Mouse (Mus musculus): ENCODE results near the gene Ctbs. TPM values are rescaled to one million over a fixed set of nuclear protein-coding genes. Genes with fewer than 3 reads are reported as not detected.
A peak's percentile ranks its signal among the peaks of the same experiment; 100 is the strongest.

Ctbs gene
- 14.8 and 15.9 TPM in 2 replicates for polyA plus RNA-seq (2015; fragmentation: Nextera tagmentation; extraction: Ambion mirVana)

DNA sequence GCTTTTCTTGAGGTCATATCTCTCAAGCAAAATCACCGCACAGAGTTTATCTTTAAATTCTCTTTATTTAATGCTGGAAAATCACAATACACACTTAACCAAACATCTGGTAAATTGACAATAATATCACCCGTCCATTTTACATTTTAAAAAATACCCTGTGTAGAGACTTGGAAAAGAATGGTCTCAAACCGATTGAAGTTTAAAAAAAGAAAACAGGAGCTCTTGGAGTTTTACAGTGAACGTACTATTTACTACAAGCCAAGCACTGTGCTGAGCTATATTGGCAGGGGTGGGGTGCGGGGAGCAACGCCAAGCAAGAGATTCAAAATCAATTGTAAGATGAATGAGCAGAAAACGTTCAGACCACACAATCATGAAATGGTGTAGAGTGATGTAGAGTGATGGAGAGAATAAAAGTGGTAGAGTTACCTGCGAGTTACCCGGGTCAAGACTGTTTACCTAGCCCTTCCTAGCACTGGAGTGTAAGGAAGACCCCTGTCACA lies at the start of gene Ctbs:
Gene Ctbs (plus strand): TSS at position 51 of the 506 bp plus-strand sequence.
- H3K27me3 ChIP-seq (replicated peaks; ENCODE audit: insufficient read depth, low read length), result no peaks in the 10 kb centered on the region
- H3K4me1 ChIP-seq (ENCODE audit: insufficient read depth, low read depth, low read length), result peaks cover 5% of the 10 kb centered on the region; the same call in 1 of the 2 replicates
- H3K27ac ChIP-seq (ENCODE audit: low read length), result peak within 1 kb of the TSS; percentile 93
- TF ChIP-seq CTCF (IDR thresholded peaks at IDR 0.05) (no peak), EP300 (IDR thresholded peaks at IDR 0.05) (no peak)
- no peak for DNase-seq (ENCODE audit: low spot score)
- peak within 1 kb of the TSS; percentile 73 for H3K4me2 ChIP-seq (replicated peaks; ENCODE audit: low read depth, low read length)
- no peaks in the 10 kb centered on the region for H3K36me3 ChIP-seq (ENCODE audit: insufficient read depth, low read length)
- H3K9me3 ChIP-seq (ENCODE audit: low read length), result no peaks in the 10 kb centered on the region
- 41% methylated on average over 9 of the region's 9 CpGs for WGBS
- peak within 1 kb of the TSS; percentile 68 for H3K4me3 ChIP-seq (ENCODE audit: low read depth, low read length)
- no peak for ATAC-seq
- H3K9ac ChIP-seq (replicated peaks; ENCODE audit: low read depth), result peak within 1 kb of the TSS; percentile 74

DNA sequence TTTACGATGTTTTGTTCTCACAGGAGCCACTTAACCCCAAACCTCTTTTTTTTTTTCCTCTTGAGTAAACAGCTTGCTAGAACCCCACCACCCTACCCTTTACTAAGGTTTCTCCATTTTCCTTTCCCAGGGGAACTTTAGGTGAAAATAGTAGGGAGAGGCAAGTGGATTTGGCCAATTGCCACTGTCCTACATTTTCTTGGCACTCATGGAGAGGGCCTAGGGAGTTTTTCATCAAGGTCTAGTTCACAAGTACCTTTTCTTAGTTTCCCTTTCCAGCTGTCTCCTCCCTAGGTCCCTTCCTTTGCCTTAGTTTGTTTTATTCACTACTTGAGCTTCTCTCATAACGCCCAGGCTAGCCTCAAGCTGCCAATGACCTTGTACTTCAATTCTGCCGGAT lies 45.8 kb upstream of the Ctbs start:
- H3K27ac ChIP-seq (ENCODE audit: low read length), result peak overlapping the region; percentile 78
- H3K9ac ChIP-seq (replicated peaks; ENCODE audit: low read depth), result peak overlapping the region; percentile 53; the same call in 1 of the 2 replicates
- no peaks in the 10 kb centered on the region for H3K27me3 ChIP-seq (replicated peaks; ENCODE audit: insufficient read depth, low read length)
- ATAC-seq (no peak), DNase-seq (ENCODE audit: low spot score) (peak; percentile 36)
- H3K36me3 ChIP-seq (ENCODE audit: insufficient read depth, low read length), result no peaks in the 10 kb centered on the region
- peaks cover 12% of the 10 kb centered on the region for H3K4me1 ChIP-seq (ENCODE audit: insufficient read depth, low read depth, low read length)
- WGBS, result 32% methylated on average over 3 of the region's 3 CpGs
- no peak for TF ChIP-seq CTCF (IDR thresholded peaks at IDR 0.05)
- TF ChIP-seq EP300 (IDR thresholded peaks at IDR 0.05), result no peak
- H3K9me3 ChIP-seq (ENCODE audit: low read length), result no peaks in the 10 kb centered on the region
- H3K4me2 ChIP-seq (replicated peaks; ENCODE audit: low read depth, low read length), result peak overlapping the region; percentile 92
- H3K4me3 ChIP-seq (ENCODE audit: low read depth, low read length), result peak overlapping the region; percentile 83

DNA sequence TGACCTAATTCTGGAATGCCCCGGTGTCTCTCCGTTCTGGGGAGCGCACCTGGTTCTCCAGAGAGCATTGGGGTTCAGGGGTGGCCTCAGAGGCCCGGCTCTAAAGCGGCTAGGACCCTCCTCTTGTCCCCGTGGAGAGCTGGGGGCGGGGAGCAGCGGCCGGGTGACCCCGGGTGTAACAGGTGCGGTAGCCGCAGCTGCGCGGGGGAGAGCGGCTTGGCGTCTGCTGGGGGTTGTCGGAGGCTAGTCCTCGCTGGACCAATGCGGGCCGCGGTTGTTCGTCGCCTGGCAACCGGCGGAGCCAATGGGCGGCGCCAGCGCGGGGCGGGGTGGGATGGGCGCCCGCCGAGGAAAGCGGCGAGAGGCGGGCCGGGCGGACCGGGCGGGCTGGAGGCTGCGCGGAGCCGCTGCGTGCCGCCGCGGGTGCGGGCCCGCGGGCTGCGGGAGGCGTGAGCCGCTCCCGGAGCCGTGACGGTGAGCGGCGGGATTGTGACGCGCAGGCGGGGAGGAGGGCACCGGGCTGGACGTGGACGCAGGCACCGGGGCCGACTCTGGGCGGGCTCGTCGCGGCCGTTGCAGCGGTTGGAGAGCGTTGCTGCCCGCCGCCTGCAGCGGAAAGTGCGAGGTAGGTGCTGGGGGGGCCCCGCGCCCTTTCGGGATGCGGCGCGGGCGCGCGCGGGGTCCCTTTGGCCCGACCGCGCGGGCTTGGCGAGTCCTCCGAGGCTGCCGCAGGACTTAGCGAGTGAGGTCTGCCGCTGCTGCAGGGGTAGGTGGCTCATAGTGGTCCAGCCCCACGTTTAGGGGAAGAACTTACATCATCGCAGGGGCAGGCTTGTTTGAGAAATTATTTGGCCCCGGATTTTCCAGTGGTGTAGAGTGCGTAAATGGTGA lies 45.0 kb upstream of the Ctbs start, which contains the start of gene Ssx2ip:
Gene Ssx2ip (plus strand): TSS at position 332 of the 891 bp plus-strand sequence.
- no peak for TF ChIP-seq CTCF (IDR thresholded peaks at IDR 0.05)
- no peak for TF ChIP-seq EP300 (IDR thresholded peaks at IDR 0.05)
- Histone ChIP-seq H3K36me3 (ENCODE audit: insufficient read depth, low read length) (no peaks in the 10 kb centered on the region), H3K27ac (ENCODE audit: low read length) (peak within 1 kb of the TSS; percentile 86), H3K4me3 (ENCODE audit: low read depth, low read length) (peak within 1 kb of the TSS; percentile 83), H3K4me1 (ENCODE audit: insufficient read depth, low read depth, low read length) (peaks cover 12% of the 10 kb centered on the region), H3K9ac (replicated peaks; ENCODE audit: low read depth) (peak within 1 kb of the TSS; percentile 53), H3K9me3 (ENCODE audit: low read length) (no peaks in the 10 kb centered on the region), H3K4me2 (replicated peaks; ENCODE audit: low read depth, low read length) (peak within 1 kb of the TSS; percentile 92), H3K27me3 (replicated peaks; ENCODE audit: insufficient read depth, low read length) (no peaks in the 10 kb centered on the region)
- ATAC-seq (peak; percentile 96), DNase-seq (ENCODE audit: low spot score) (peak; percentile 94)
- WGBS, result under 1% methylated on average over 68 of the region's 100 CpGs

DNA sequence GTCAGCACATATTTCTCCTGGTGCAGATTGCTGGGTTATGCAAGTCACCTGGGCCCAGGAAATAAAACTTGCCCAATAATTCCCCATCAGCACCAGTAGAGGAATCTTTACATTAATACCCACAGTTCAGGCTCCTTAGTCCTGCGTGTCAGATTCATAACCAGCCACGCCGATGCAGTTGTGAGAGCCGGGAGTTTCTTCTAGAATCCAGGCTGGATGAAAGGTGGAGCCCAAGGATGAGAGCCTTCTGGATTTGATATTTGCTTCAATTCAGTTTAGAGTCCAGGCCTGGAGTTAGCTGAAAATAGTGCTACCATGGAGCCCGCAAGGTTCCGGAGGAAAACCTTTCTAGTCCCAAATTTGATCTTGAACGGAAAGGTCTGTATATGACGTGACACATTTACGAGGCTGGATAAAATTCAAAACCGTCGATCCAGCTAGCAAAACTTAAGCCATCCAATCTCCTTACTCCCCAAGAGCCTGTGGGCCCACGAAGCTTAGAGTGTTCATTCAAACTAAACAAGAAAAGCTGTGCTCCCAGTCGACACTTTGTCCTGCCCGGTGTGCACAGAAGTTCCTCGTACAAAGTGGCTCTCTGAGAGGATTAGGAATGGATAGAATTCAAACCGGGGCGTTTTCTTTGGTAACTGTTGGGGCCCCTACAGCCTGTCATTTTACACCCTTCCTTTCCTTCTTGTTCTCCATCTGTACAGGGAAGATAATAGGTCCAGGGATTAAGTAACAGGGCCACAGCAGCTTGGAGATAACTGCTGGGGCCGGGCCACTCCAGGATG lies 44.2 kb upstream of the Ctbs start:
- H3K4me2 ChIP-seq (replicated peaks; ENCODE audit: low read depth, low read length), result peak overlapping the region; percentile 92
- ATAC-seq, result no peak
- peak overlapping the region; percentile 53 for H3K9ac ChIP-seq (replicated peaks; ENCODE audit: low read depth)
- H3K4me1 ChIP-seq (ENCODE audit: insufficient read depth, low read depth, low read length), result peaks cover 12% of the 10 kb centered on the region
- 28% methylated on average over 18 of the region's 18 CpGs for WGBS
- no peaks in the 10 kb centered on the region for H3K27me3 ChIP-seq (replicated peaks; ENCODE audit: insufficient read depth, low read length)
- no peak for DNase-seq (ENCODE audit: low spot score)
- H3K9me3 ChIP-seq (ENCODE audit: low read length), result no peaks in the 10 kb centered on the region
- no peak for TF ChIP-seq EP300 (IDR thresholded peaks at IDR 0.05)
- no peak for TF ChIP-seq CTCF (IDR thresholded peaks at IDR 0.05)
- peak overlapping the region; percentile 86 for H3K27ac ChIP-seq (ENCODE audit: low read length)
- H3K4me3 ChIP-seq (ENCODE audit: low read depth, low read length), result peak overlapping the region; percentile 83
- no peaks in the 10 kb centered on the region for H3K36me3 ChIP-seq (ENCODE audit: insufficient read depth, low read length)

- H3K4me2 ChIP-seq (replicated peaks; ENCODE audit: low read depth, low read length), result peak overlapping the region; percentile 92
- DNase-seq (ENCODE audit: low spot score) (peak; percentile 84), ATAC-seq (peak; percentile 36)
- peak overlapping the region; percentile 83; the same call in 1 of the 2 replicates for H3K4me3 ChIP-seq (ENCODE audit: low read depth, low read length)
- H3K36me3 ChIP-seq (ENCODE audit: insufficient read depth, low read length), result no peaks in the 10 kb centered on the region
- TF ChIP-seq EP300 (IDR thresholded peaks at IDR 0.05), result peak; percentile 95
- no peak for TF ChIP-seq CTCF (IDR thresholded peaks at IDR 0.05)
- peaks cover 12% of the 10 kb centered on the region for H3K4me1 ChIP-seq (ENCODE audit: insufficient read depth, low read depth, low read length)
- H3K9ac ChIP-seq (replicated peaks; ENCODE audit: low read depth), result no peak overlapping the region
- 41% methylated on average over 5 of the region's 5 CpGs for WGBS
- H3K27ac ChIP-seq (ENCODE audit: low read length), result peak overlapping the region; percentile 86
- no peaks in the 10 kb centered on the region for H3K9me3 ChIP-seq (ENCODE audit: low read length)
- H3K27me3 ChIP-seq (replicated peaks; ENCODE audit: insufficient read depth, low read length), result no peaks in the 10 kb centered on the region
Observed at GRCm38 (mm10) chr3:146406007-146406341, 43.6 kb upstream of the Ctbs start.
